Mouse (Mus musculus) erythroblast, embryonic 14.5 days (primary cell): ENCODE data around the gene Agpat2.

Source experiments
- GATA1 ChIP-seq: IDR thresholded peaks from 2 replicates; pipeline ENCODE4 v1.6.1; 2012; ENCODE audit warnings: low read length, inconsistent platforms, mixed read lengths
- TAL1 ChIP-seq: IDR thresholded peaks from 3 replicates; pipeline ENCODE4 v1.6.1; 2012; ENCODE audit warnings: low read length, inconsistent platforms, mixed read lengths

DNA sequence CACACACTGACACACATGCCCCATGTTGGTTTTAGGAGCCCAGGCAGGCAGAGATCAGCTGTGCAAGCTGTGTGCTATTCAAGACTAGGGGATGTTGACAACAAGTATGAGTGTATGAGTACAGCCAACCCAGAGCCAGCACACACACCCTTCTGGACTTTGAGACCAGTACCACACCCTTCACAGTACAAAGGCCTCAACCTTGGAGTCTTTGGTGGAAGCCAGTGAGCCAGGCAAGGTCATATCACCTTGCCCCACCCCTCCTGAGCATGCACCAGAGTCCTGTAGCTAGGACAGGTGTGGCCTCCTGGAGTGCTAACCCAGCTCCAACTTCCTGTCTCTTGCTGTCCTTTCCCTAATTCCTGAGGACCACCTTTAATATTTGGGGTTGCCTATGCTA lies 6.8 kb upstream of the Agpat2 start:
- TF ChIP-seq TAL1 (no peak), GATA1 (no peak)
